Mouse (Mus musculus): ENCODE measurements at regions not wholly inside any gene's neighbourhood (a gene's known extent, or its start where the extent isn't known, plus 50 kb on each side); places are given as distances from the start of the nearest gene placed in this dataset.

- TF ChIP-seq CTCF (IDR thresholded peaks at IDR 0.05; ENCODE audit: insufficient read depth, low read length) (no peak), POLR2A (IDR thresholded peaks at IDR 0.05; ENCODE audit: borderline replicate concordance, extremely low read depth, low read depth, low read length) (no peak)
These were observed 409.2 kb downstream of the Fam198b start for GRCm38 (mm10) chr3:80293485-80293884.

Measured in lung, adult 2 months (tissue).